Mouse (Mus musculus) T-helper 1 cell (primary cell): ENCODE measurements around the gene Dcps.
"Not testable (repeated sequence)": the region's sequence is repeated elsewhere in the genome, so short reads cannot be mapped to it uniquely, and the experiment has no call there.

Experiments
- in situ Hi-C: fragments of 300-600 bp; cut with MboI, MseI; formaldehyde crosslinking; loops from one replicate; pipeline ENCODE4 v1.15.1; 2025; ENCODE audit warnings: high pct_unique_total_duplicates

The Dcps gene

GRCm38 (mm10) chr9:35182832-35183231, 7.0 kb upstream of the Dcps start:
- in situ Hi-C loops, result no loop called here

GRCm38 (mm10) chr9:35176124-35176659, 331 bp upstream of the Dcps start:
- in situ Hi-C loops, result no loop called here

- in situ Hi-C loops, result no loop called here
These were observed 2.5 kb downstream of the Dcps start for GRCm38 (mm10) chr9:35173331-35173730.

- in situ Hi-C loops, result no loop called here
These were observed 5.8 kb downstream of the Dcps start for GRCm38 (mm10) chr9:35170071-35170470.

GRCm38 (mm10) chr9:35166798-35167635, 8.8 kb downstream of the Dcps start:
- in situ Hi-C loops, result no loop called here

GRCm38 (mm10) chr9:35166144-35166797, 9.6 kb downstream of the Dcps start:
- in situ Hi-C loops, result no loop called here

GRCm38 (mm10) chr9:35164142-35164874, 11.6 kb downstream of the Dcps start:
- in situ Hi-C loops, result loop anchor here (5.0 kb wide), 2 partner anchors 177 to 662 kb away; no protein-coding TSS in a partner anchor

- in situ Hi-C loops, result loop anchor here (5.0 kb wide), 2 partner anchors 176 to 661 kb away; no protein-coding TSS in a partner anchor
These were observed 12.7 kb downstream of the Dcps start for GRCm38 (mm10) chr9:35163011-35163690.

GRCm38 (mm10) chr9:35161721-35162120, 14.1 kb downstream of the Dcps start:
- in situ Hi-C loops, result loop anchor here (5.0 kb wide), 2 partner anchors 174 to 659 kb away; no protein-coding TSS in a partner anchor

- in situ Hi-C loops, result loop anchor here (5.0 kb wide), 2 partner anchors 173 to 658 kb away; no protein-coding TSS in a partner anchor
These were observed 15.2 kb downstream of the Dcps start for GRCm38 (mm10) chr9:35160662-35161061.

GRCm38 (mm10) chr9:35158477-35158876, 17.4 kb downstream of the Dcps start:
- in situ Hi-C loops, result no loop called here

- in situ Hi-C loops, result no loop called here
These were observed 19.0 kb downstream of the Dcps start for GRCm38 (mm10) chr9:35156862-35157261.

GRCm38 (mm10) chr9:35156002-35156710, 19.7 kb downstream of the Dcps start:
- in situ Hi-C loops, result no loop called here

GRCm38 (mm10) chr9:35152923-35153322, 22.9 kb downstream of the Dcps start:
- in situ Hi-C loops, result no loop called here

GRCm38 (mm10) chr9:35148822-35149221, 27.0 kb downstream of the Dcps start:
- in situ Hi-C loops, result not testable (repeated sequence)

- in situ Hi-C loops, result not testable (repeated sequence)
These were observed 28.6 kb downstream of the Dcps start for GRCm38 (mm10) chr9:35147261-35147660.

- in situ Hi-C loops, result no loop called here
These were observed 30.0 kb downstream of the Dcps start for GRCm38 (mm10) chr9:35145829-35146228.

GRCm38 (mm10) chr9:35145118-35145517, 30.7 kb downstream of the Dcps start:
- in situ Hi-C loops, result no loop called here

GRCm38 (mm10) chr9:35142221-35142620, 33.6 kb downstream of the Dcps start:
- in situ Hi-C loops, result no loop called here

GRCm38 (mm10) chr9:35139231-35139744, 36.6 kb downstream of the Dcps start:
- in situ Hi-C loops, result no loop called here
